Mouse (Mus musculus): Measurements from ENCODE around the gene Cap2. TPM values are rescaled to one million over a fixed set of nuclear protein-coding genes. Genes with fewer than 3 reads are reported as not detected.
A peak's percentile ranks its signal among the peaks of the same experiment; 100 is the strongest.

The Cap2 gene
- polyA plus RNA-seq, 1 experiment from 2014 or later = 35.1 TPM

- no peak overlapping the region for H3K9ac ChIP-seq (ENCODE audit: low read depth, low read length)
- no peaks in the 10 kb centered on the region for H3K9me3 ChIP-seq (ENCODE audit: control insufficient read depth, low read length)
- WGBS = 96% methylated on average over 1 of the region's 1 CpGs
- H3K27me3 ChIP-seq (replicated peaks; ENCODE audit: control insufficient read depth, insufficient read depth, low read length) = no peaks in the 10 kb centered on the region
- no peak overlapping the region for H3K4me3 ChIP-seq (ENCODE audit: low read depth, low read length)
- peaks cover 79% of the 10 kb centered on the region for H3K36me3 ChIP-seq (ENCODE audit: control insufficient read depth, insufficient read depth, low read length)
- DNase-seq (ENCODE audit: low spot score) (no peak), ATAC-seq (ENCODE audit: low read depth) (no peak)
- no peaks in the 10 kb centered on the region for H3K4me1 ChIP-seq (ENCODE audit: control insufficient read depth, insufficient read depth, low read length)
- no peak overlapping the region for H3K27ac ChIP-seq (replicated peaks; ENCODE audit: low read depth, low read length)
- no peak overlapping the region for H3K4me2 ChIP-seq (ENCODE audit: low read depth, low read length)
These were observed 181.7 kb downstream of the Cap2 start for GRCm38 (mm10) chr13:46683370-46683769.

- no peaks in the 10 kb centered on the region for H3K4me1 ChIP-seq (ENCODE audit: control insufficient read depth, insufficient read depth, low read length)
- peaks cover 76% of the 10 kb centered on the region for H3K36me3 ChIP-seq (ENCODE audit: control insufficient read depth, insufficient read depth, low read length)
- WGBS = 89% methylated on average over 4 of the region's 4 CpGs
- H3K27me3 ChIP-seq (replicated peaks; ENCODE audit: control insufficient read depth, insufficient read depth, low read length) = no peaks in the 10 kb centered on the region
- H3K4me2 ChIP-seq (ENCODE audit: low read depth, low read length) = no peak overlapping the region
- H3K9ac ChIP-seq (ENCODE audit: low read depth, low read length) = no peak overlapping the region
- ATAC-seq (ENCODE audit: low read depth) (no peak), DNase-seq (ENCODE audit: low spot score) (no peak)
- H3K27ac ChIP-seq (replicated peaks; ENCODE audit: low read depth, low read length) = 0 out of 2 replicates have a peak overlapping the region, but pooled peaks have one; percentile 6
- no peak overlapping the region for H3K4me3 ChIP-seq (ENCODE audit: low read depth, low read length)
- H3K9me3 ChIP-seq (ENCODE audit: control insufficient read depth, low read length) = no peaks in the 10 kb centered on the region
These were observed 189.1 kb downstream of the Cap2 start for GRCm38 (mm10) chr13:46690559-46691241.

GRCm38 (mm10) chr13:46695296-46695908 lies 193.8 kb downstream of the Cap2 start:
- Histone ChIP-seq H3K4me1 (ENCODE audit: control insufficient read depth, insufficient read depth, low read length) (no peaks in the 10 kb centered on the region), H3K4me2 (ENCODE audit: low read depth, low read length) (no peak overlapping the region), H3K9ac (ENCODE audit: low read depth, low read length) (no peak overlapping the region), H3K9me3 (ENCODE audit: control insufficient read depth, low read length) (no peaks in the 10 kb centered on the region), H3K27me3 (replicated peaks; ENCODE audit: control insufficient read depth, insufficient read depth, low read length) (no peaks in the 10 kb centered on the region), H3K4me3 (ENCODE audit: low read depth, low read length) (no peak overlapping the region), H3K36me3 (ENCODE audit: control insufficient read depth, insufficient read depth, low read length) (peaks cover 60% of the 10 kb centered on the region), H3K27ac (replicated peaks; ENCODE audit: low read depth, low read length) (no peak overlapping the region)
- ATAC-seq (ENCODE audit: low read depth) (no peak), DNase-seq (ENCODE audit: low spot score) (no peak)
- 89% methylated on average over 1 of the region's 1 CpGs for WGBS

- Histone ChIP-seq H3K27ac (replicated peaks; ENCODE audit: low read depth, low read length) (no peak overlapping the region), H3K4me1 (ENCODE audit: control insufficient read depth, insufficient read depth, low read length) (no peaks in the 10 kb centered on the region), H3K9me3 (ENCODE audit: control insufficient read depth, low read length) (no peaks in the 10 kb centered on the region), H3K27me3 (replicated peaks; ENCODE audit: control insufficient read depth, insufficient read depth, low read length) (no peaks in the 10 kb centered on the region), H3K4me3 (ENCODE audit: low read depth, low read length) (no peak overlapping the region), H3K9ac (ENCODE audit: low read depth, low read length) (no peak overlapping the region), H3K36me3 (ENCODE audit: control insufficient read depth, insufficient read depth, low read length) (peaks cover 62% of the 10 kb centered on the region), H3K4me2 (ENCODE audit: low read depth, low read length) (no peak overlapping the region)
- no peak for DNase-seq (ENCODE audit: low spot score)
- no peak for ATAC-seq (ENCODE audit: low read depth)
- WGBS = 98% methylated on average over 1 of the region's 1 CpGs
These were observed 194.3 kb downstream of the Cap2 start for GRCm38 (mm10) chr13:46695932-46696331.

- H3K27me3 ChIP-seq (replicated peaks; ENCODE audit: control insufficient read depth, insufficient read depth, low read length) = no peaks in the 10 kb centered on the region
- H3K4me3 ChIP-seq (ENCODE audit: low read depth, low read length) = no peak overlapping the region
- H3K4me2 ChIP-seq (ENCODE audit: low read depth, low read length) = no peak overlapping the region
- ATAC-seq (ENCODE audit: low read depth) = no peak; the same call in 1 of the 2 replicates
- WGBS = 75% methylated on average over 2 of the region's 2 CpGs
- peak; percentile 61 for DNase-seq (ENCODE audit: low spot score)
- H3K9ac ChIP-seq (ENCODE audit: low read depth, low read length) = no peak overlapping the region
- H3K27ac ChIP-seq (replicated peaks; ENCODE audit: low read depth, low read length) = no peak overlapping the region
- peaks cover 62% of the 10 kb centered on the region for H3K36me3 ChIP-seq (ENCODE audit: control insufficient read depth, insufficient read depth, low read length)
- no peaks in the 10 kb centered on the region for H3K4me1 ChIP-seq (ENCODE audit: control insufficient read depth, insufficient read depth, low read length)
- H3K9me3 ChIP-seq (ENCODE audit: control insufficient read depth, low read length) = no peaks in the 10 kb centered on the region
These were observed 195.1 kb downstream of the Cap2 start for GRCm38 (mm10) chr13:46696788-46697187.

- Histone ChIP-seq H3K9me3 (ENCODE audit: control insufficient read depth, low read length) (no peaks in the 10 kb centered on the region), H3K36me3 (ENCODE audit: control insufficient read depth, insufficient read depth, low read length) (peaks cover 65% of the 10 kb centered on the region), H3K4me2 (ENCODE audit: low read depth, low read length) (no peak overlapping the region), H3K27ac (replicated peaks; ENCODE audit: low read depth, low read length) (no peak overlapping the region), H3K27me3 (replicated peaks; ENCODE audit: control insufficient read depth, insufficient read depth, low read length) (no peaks in the 10 kb centered on the region), H3K4me3 (ENCODE audit: low read depth, low read length) (no peak overlapping the region), H3K4me1 (ENCODE audit: control insufficient read depth, insufficient read depth, low read length) (no peaks in the 10 kb centered on the region), H3K9ac (ENCODE audit: low read depth, low read length) (no peak overlapping the region)
- 93% methylated on average over 1 of the region's 1 CpGs for WGBS
- DNase-seq (ENCODE audit: low spot score) (no peak), ATAC-seq (ENCODE audit: low read depth) (no peak)
These were observed 197.7 kb downstream of the Cap2 start for GRCm38 (mm10) chr13:46699372-46699771.

Other genes with a start within 250 kb of the Cap2 start
- gene Stmnd1, start 228.1 kb upstream of the Cap2 start, polyA plus RNA-seq (2014; fragmentation: Nextera tagmentation; extraction: Ambion mirVana) = 0.80 and 0.86 TPM in 2 replicates
- 13.3 and 15.6 TPM in 2 replicates for gene Rbm24, start 83.4 kb upstream of the Cap2 start, polyA plus RNA-seq (2014; fragmentation: Nextera tagmentation; extraction: Ambion mirVana)
- gene Fam8a1, start 167.7 kb downstream of the Cap2 start, polyA plus RNA-seq (2014; fragmentation: Nextera tagmentation; extraction: Ambion mirVana) = 13.3 and 14.6 TPM in 2 replicates
- 31.5 and 31.8 TPM in 2 replicates for gene Nup153, start 226.1 kb downstream of the Cap2 start, polyA plus RNA-seq (2014; fragmentation: Nextera tagmentation; extraction: Ambion mirVana)